Mouse (Mus musculus): Measurements from ENCODE around the gene Cbx5. TPM values are rescaled to one million over a fixed set of nuclear protein-coding genes. Genes with fewer than 3 reads are reported as not detected.

Gene Cbx5
- total and polyA plus RNA-seq, 3 experiments: 94.9 to 171 (median 128) TPM

DNA sequence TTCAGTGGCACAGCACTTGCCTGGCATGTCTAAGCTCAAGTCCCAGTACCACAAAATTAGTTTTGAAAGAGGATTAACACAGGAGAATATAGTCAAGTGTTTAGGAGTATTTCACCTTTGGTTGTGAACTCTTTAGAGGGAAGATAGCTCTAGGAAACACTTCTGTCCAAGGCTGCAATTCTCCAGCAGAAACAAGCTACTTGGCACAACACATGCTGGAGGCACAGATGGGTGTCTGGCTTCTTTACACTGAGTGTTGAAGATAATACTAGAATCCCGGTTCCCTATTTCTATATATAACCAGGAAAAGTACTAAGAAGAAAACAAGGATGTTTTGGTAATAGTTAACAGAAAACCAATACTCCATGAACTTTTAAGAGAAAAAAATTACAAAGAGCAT, 42.8 kb downstream of the Cbx5 start:
- Histone ChIP-seq H3K27ac (ENCODE audit: insufficient read depth, low read depth) (no peak overlapping the region), H3K9ac (ENCODE audit: insufficient read depth, low read depth) (no peak overlapping the region), H3K4me2 (ENCODE audit: insufficient read depth, low read depth, poor library complexity, severe bottlenecking) (no peak overlapping the region), H3K79me2 (replicated peaks; ENCODE audit: control insufficient read depth, extremely low read depth, insufficient read depth, poor library complexity, severe bottlenecking) (peaks cover 5% of the 10 kb centered on the region), H3K27me3 (replicated peaks) (no peaks in the 10 kb centered on the region), H3K4me1 (ENCODE audit: control insufficient read depth in 1 of 2, insufficient read depth in 2 of 2) (0 out of 4 replicates have a peak, but pooled peaks cover 0 to 6% of the 10 kb centered on the region in 2 experiments), H3K4me3 (replicated peaks in 1 of 3; ENCODE audit: low read depth in 2 of 3, low read length in 2 of 3, poor library complexity in 1 of 3) (no peak overlapping the region), H3K9me3 (replicated peaks; ENCODE audit: low read length) (no peaks in the 10 kb centered on the region), H3K36me3 (replicated peaks in 1 of 2; ENCODE audit: control insufficient read depth in 1 of 2, insufficient read depth in 1 of 2, low read length in 1 of 2) (peaks cover 63 to 99% of the 10 kb centered on the region in 2 experiments)
- dilution Hi-C loops (cut with MboI; ENCODE audit: extremely low pct_ligation_motif_present, extremely low pct_unique_long_range_greater_than_20kb, low sequenced_read_pairs) (no loop called here), in situ Hi-C loops (cut with MboI; ENCODE audit: low pct_ligation_motif_present, low pct_unique_long_range_greater_than_20kb, low sequenced_read_pairs) (no loop called here)
- no peak for TF ChIP-seq ETS1 (conservative IDR thresholded peaks at IDR 0.05; ENCODE audit: low read depth, low read length)
- no peak for TF ChIP-seq E2F4 (IDR thresholded peaks at IDR 0.05; ENCODE audit: insufficient replicate concordance, low read depth, low read length)
- no peak for TF ChIP-seq CHD1 (IDR thresholded peaks at IDR 0.05; ENCODE audit: low read depth, low read length)
- TF ChIP-seq MXI1 (IDR thresholded peaks at IDR 0.05; ENCODE audit: low read depth, low read length): no peak
- no peak for TF ChIP-seq PAX5 (IDR thresholded peaks at IDR 0.05; ENCODE audit: low read length)
- TF ChIP-seq TCF12 (IDR thresholded peaks at IDR 0.05; ENCODE audit: low read depth, low read length): no peak
- no peak for TF ChIP-seq CHD2 (IDR thresholded peaks at IDR 0.05; ENCODE audit: low read length)
- no peak for TF ChIP-seq ZMIZ1 (IDR thresholded peaks at IDR 0.05; ENCODE audit: low read depth, low read length)
- DNase-seq (ENCODE audit: extremely low read depth): no peak

DNA sequence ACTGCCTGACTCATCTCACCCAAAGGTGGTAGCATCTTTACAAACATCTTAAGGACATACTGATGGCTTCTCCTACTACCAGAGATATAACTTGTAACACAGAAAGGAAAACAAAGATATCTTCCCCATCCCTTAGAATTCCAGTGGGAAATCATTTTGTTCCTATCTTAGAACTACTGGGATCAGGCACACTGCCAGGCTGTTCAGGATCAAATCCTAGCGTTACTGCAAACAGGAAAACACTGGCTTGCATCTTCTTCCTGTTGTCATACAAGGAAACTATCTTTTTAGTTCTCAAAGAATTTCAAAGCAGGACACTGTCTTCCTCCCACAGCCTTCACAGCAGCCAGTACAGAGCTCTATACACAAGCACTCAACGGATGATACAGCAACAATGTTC, 46.0 kb downstream of the Cbx5 start:
- TF ChIP-seq EP300 (IDR thresholded peaks at IDR 0.05; ENCODE audit: low read length) (no peak), ZMIZ1 (IDR thresholded peaks at IDR 0.05; ENCODE audit: low read depth, low read length) (no peak), GABPA (IDR thresholded peaks at IDR 0.05; ENCODE audit: insufficient replicate concordance, low read depth, low read length) (no peak), ETS1 (conservative IDR thresholded peaks at IDR 0.05; ENCODE audit: low read depth, low read length) (no peak), JUN (IDR thresholded peaks at IDR 0.05; ENCODE audit: insufficient read depth, low read depth, low read length) (no peak), SMC3 (IDR thresholded peaks at IDR 0.05; ENCODE audit: low read depth, low read length) (no peak), MAZ (IDR thresholded peaks at IDR 0.05; ENCODE audit: low read depth, low read length) (no peak)
- no peak for DNase-seq (ENCODE audit: extremely low read depth)
- Histone ChIP-seq H3K4me2 (ENCODE audit: insufficient read depth, low read depth, poor library complexity, severe bottlenecking) (no peak overlapping the region), H3K4me1 (ENCODE audit: control insufficient read depth in 1 of 2, insufficient read depth in 2 of 2) (0 out of 4 replicates have a peak, but pooled peaks cover 0 to 6% of the 10 kb centered on the region in 2 experiments), H3K4me3 (replicated peaks in 1 of 3; ENCODE audit: low read depth in 2 of 3, low read length in 2 of 3, poor library complexity in 1 of 3) (no peak overlapping the region), H3K36me3 (replicated peaks in 1 of 2; ENCODE audit: control insufficient read depth in 1 of 2, insufficient read depth in 1 of 2, low read length in 1 of 2) (peaks cover 56 to 97% of the 10 kb centered on the region in 2 experiments), H3K9me3 (replicated peaks; ENCODE audit: low read length) (no peaks in the 10 kb centered on the region), H3K27me3 (replicated peaks) (no peaks in the 10 kb centered on the region), H3K79me2 (replicated peaks; ENCODE audit: control insufficient read depth, extremely low read depth, insufficient read depth, poor library complexity, severe bottlenecking) (no peaks in the 10 kb centered on the region), H3K9ac (ENCODE audit: insufficient read depth, low read depth) (no peak overlapping the region), H3K27ac (ENCODE audit: insufficient read depth, low read depth) (no peak overlapping the region)
- dilution Hi-C loops (cut with MboI; ENCODE audit: extremely low pct_ligation_motif_present, extremely low pct_unique_long_range_greater_than_20kb, low sequenced_read_pairs): no loop called here
- in situ Hi-C loops (cut with MboI; ENCODE audit: low pct_ligation_motif_present, low pct_unique_long_range_greater_than_20kb, low sequenced_read_pairs): no loop called here

Measured in CH12.LX (cell line).